Mouse (Mus musculus) cerebellum, postnatal 14 days (tissue): ENCODE measurements at regions not wholly inside any gene's neighbourhood (a gene's known extent, or its start where the extent isn't known, plus 50 kb on each side); places are given as distances from the start of the nearest gene placed in this dataset.
A peak's percentile ranks its signal among the peaks of the same experiment; 100 is the strongest.

Experiments used
- DNase-seq, 2 experiments: peaks; one replicate each; pipeline ENCODE4 v3.0.0; 2021; ENCODE audit warnings: mixed read lengths in 2 of 2

DNA sequence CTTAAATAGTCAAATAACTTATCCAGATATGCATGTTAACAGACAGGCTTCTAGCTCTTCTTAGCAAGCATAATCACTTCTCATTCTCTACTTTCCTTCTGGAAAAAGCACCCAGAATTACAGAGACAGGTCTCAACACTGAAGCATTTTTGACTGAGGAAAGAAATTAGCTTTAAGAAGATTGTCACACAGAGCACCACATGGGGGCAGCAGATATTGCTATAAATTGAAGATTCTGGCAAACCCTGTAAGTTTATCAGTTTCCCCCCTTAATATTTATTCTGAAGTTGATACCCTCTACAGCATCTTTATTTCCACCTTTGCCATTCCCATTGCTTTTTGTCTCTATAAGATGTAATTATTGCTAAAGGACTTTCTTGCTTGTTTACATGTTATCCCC lies 83.4 kb upstream of the Lrrc4c start:
- peak; percentile 41 to 43 for DNase-seq

DNA sequence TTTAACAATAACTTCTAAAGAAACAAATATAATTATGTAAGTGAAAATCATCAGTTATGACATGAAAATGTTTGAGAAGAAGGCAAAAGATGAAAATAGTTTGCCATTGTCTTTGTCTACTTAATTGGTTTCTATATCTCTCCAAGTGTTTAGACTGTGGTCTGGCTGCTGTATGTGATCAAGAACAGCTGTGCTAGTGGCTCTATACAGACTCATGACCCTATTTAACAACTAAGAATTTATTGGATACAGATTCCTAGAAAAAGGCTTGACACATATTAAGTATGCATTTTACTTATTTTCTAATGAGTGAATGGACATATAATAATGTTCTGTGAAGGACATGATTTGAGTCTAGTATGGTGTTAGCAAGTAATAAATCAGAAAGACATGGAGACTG lies 78.7 kb upstream of the Lrrc4c start:
- no peak for DNase-seq

DNA sequence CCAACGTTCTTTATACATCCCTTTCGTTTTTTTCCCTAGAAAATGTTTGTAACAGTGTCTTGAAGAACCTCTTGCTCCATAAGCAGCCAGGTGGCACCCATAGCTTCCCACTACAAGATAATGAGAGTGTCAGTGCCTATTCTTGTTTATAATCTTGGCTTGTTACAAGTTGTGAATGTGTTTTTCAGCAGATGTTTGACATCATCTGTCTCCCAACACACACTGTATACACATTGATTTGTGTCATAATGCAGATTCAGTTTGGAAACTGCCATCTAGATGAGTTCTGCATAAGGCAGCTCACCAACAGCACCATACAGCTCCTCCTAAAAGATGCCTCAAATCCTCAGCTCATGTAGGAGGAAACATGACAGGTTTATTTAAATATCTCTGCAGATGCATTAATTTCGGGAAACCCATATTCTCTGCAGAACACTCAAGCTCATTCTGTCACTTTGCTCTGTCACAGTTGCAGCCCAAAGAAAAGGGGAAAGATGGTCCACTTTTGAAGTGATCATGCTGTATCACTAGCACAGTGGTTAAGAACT lies 77.4 kb upstream of the Lrrc4c start:
- DNase-seq, result no peak

DNA sequence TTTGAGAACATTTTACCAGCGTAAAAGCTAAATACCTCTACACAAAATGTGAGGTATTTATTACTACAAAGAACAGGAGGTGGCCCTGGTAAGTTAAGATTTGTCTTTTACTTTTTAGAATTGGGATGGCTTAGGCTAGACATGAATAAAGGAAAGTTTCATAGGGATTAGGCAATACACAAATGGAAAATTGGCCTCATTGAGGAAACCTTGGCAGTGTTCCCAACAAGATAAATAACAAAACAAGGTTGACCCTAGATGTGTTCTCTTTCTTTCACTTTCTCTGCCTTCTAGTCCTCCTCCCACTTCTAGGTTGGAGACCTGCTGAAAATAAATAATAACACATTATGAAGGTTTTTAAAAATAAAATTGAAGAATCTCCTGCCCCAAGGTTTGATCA lies 64.3 kb upstream of the Lrrc4c start:
- no peak for DNase-seq

DNA sequence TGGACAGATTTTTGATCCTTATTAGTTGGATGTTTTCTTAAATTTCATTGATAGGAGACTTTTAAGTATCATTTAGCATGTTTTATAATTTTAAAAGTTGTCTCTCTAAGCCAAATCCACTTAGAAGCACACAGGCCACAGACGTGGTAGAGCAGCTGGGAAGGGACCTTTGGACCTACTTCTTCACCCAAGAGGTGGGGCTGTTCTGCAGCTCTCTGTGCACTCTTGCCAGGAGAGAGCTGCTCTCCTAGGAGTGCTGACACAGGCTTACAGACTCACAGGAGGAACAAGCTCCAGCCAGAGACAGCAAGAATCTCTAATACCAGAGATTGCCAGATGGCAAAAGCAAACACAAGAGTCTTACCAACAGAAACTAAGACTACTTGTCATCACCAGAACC lies 61.5 kb upstream of the Lrrc4c start:
- peak in 1 of 2 experiments; percentile 0 for DNase-seq
